In the genomic region with DNA sequence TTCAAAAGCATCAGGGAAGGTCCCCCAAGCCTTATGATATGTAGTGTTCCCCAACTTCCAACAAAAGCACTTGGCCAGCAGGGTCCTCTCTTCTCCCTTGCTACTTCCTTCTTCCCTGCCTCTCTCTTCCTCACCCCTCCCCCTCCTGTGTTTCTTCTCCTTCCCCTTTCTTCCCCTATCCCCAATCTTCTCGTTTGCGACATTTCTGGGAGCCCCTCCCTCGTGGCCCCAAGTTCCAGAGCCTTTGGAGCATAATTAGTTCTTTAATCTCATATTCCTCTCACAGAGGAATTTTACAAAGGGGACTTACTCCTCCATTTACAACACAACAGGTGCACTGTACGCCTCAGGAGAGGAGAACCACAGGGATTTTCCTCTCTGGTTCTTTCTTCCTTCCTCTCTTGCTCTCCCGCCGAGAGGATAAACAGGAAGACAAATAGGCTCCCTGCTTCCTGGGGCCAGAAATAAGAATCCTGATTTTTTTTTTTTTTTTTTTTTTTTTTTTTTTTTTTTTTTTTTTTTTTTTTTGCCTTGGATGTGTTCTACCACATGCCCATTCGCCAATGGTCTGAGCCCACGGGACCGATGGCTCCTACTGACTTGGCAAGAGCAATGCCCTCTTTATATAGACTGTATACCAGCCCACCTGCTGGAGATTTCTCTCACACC, we compare ENCODE assay signal across 9 mouse cellular contexts.
A peak's percentile ranks its signal among the peaks of the same experiment; 100 is the strongest.
DNase-seq lines count a peak whose midpoint lies in the region; ATAC-seq and TF ChIP-seq lines count a peak whose summit lies in the region.
"Had no signal": no experiment of that assay in that cellular context is flagged by ENCODE, and none has a peak within 500 bp of the region (broad histone marks: within the 10 kb centered on the region; RNA-seq: fewer than 3 reads in every experiment).

No protein-coding gene starts in this region.

- 0 out of 2 replicates have a peak overlapping the region, but pooled peaks have one; percentile 25 for H3K9ac ChIP-seq in kidney, embryonic 16.5 days (replicated peaks; ENCODE audit: low read length)
- no peak overlapping the region for H3K9ac ChIP-seq in heart, postnatal 0 days (replicated peaks; ENCODE audit: low read depth, low read length)
- no peak overlapping the region for H3K9ac ChIP-seq in lung, embryonic 14.5 days

- peaks cover 5% of the 10 kb centered on the region; the same call in 1 of the 2 replicates for H3K4me1 ChIP-seq in kidney, embryonic 16.5 days (ENCODE audit: insufficient read depth, low read length)
- H3K4me1 ChIP-seq in kidney, adult 2 months (ENCODE audit: control insufficient read depth, insufficient read depth, low read length) = no peaks in the 10 kb centered on the region
- peaks cover 10% of the 10 kb centered on the region; the same call in 1 of the 2 replicates for H3K4me1 ChIP-seq in heart, postnatal 0 days (ENCODE audit: control insufficient read depth, insufficient read depth)
- H3K4me1 ChIP-seq in lung, embryonic 14.5 days (ENCODE audit: insufficient read depth) = 0 out of 2 replicates have a peak, but pooled peaks cover 4% of the 10 kb centered on the region
- no peaks in the 10 kb centered on the region; the same call in 1 of the 2 replicates for H3K4me1 ChIP-seq in small intestine, adult 2 months (ENCODE audit: control insufficient read depth, insufficient read depth, insufficient read length, low read length)

- WGBS in kidney, embryonic 16.5 days = 23% methylated on average over 9 of the region's 9 CpGs
- WGBS in kidney, adult 2 months = 33% methylated on average over 9 of the region's 9 CpGs
- 15% methylated on average over 9 of the region's 9 CpGs for WGBS in heart, postnatal 0 days
- 15% methylated on average over 9 of the region's 9 CpGs for WGBS in lung, embryonic 14.5 days
- WGBS in small intestine, adult 2 months = 29% methylated on average over 9 of the region's 9 CpGs

- TF ChIP-seq POLR2A in kidney, adult 2 months (IDR thresholded peaks at IDR 0.05; ENCODE audit: low read depth, low read length) = no peak
- TF ChIP-seq POLR2A in small intestine, adult 2 months (IDR thresholded peaks at IDR 0.05; ENCODE audit: low read depth, low read length) = no peak

- no peaks in the 10 kb centered on the region for H3K36me3 ChIP-seq in kidney, embryonic 16.5 days (ENCODE audit: insufficient read depth, low read length)
- H3K36me3 ChIP-seq in kidney, adult 2 months (ENCODE audit: control insufficient read depth, insufficient read depth, low read length) = no peaks in the 10 kb centered on the region
- H3K36me3 ChIP-seq in heart, postnatal 0 days (replicated peaks; ENCODE audit: control insufficient read depth, insufficient read depth, low read length) = no peaks in the 10 kb centered on the region
- H3K36me3 ChIP-seq in lung, embryonic 14.5 days (ENCODE audit: insufficient read depth) = no peaks in the 10 kb centered on the region
- H3K36me3 ChIP-seq in small intestine, adult 2 months (ENCODE audit: control insufficient read depth, insufficient read depth, low read length) = no peaks in the 10 kb centered on the region
- H3K36me3 ChIP-seq: G1E had no signal

- TF ChIP-seq EP300 in heart, postnatal 0 days (IDR thresholded peaks at IDR 0.05; ENCODE audit: low read depth) = no peak

- H3K4me3 ChIP-seq in kidney, embryonic 16.5 days (ENCODE audit: low read length) = peak overlapping the region; percentile 32
- H3K4me3 ChIP-seq in kidney, adult 2 months (ENCODE audit: insufficient read depth, low read depth, low read length) = no peak overlapping the region
- H3K4me3 ChIP-seq in heart, postnatal 0 days (ENCODE audit: low read depth, low read length) = peak overlapping the region; percentile 31
- H3K4me3 ChIP-seq in lung, embryonic 14.5 days (ENCODE audit: low read depth, low read length) = peak overlapping the region; percentile 14; the same call in 1 of the 2 replicates
- H3K4me3 ChIP-seq in small intestine, adult 2 months (ENCODE audit: low read depth, low read length) = peak overlapping the region; percentile 66

- no peak for TF ChIP-seq CTCF in kidney, adult 2 months (conservative IDR thresholded peaks at IDR 0.05; ENCODE audit: insufficient read depth, insufficient read length, low read depth, low read length)
- no peak for TF ChIP-seq CTCF in heart, postnatal 0 days (IDR thresholded peaks at IDR 0.05; ENCODE audit: low read depth)
- TF ChIP-seq CTCF in lung, embryonic 14.5 days (IDR thresholded peaks at IDR 0.05; ENCODE audit: low read depth) = no peak
- TF ChIP-seq CTCF in small intestine, adult 2 months (IDR thresholded peaks at IDR 0.05; ENCODE audit: extremely low read depth, insufficient read length, insufficient replicate concordance, low read depth, low read length) = no peak

- no peak for ATAC-seq in kidney, embryonic 16.5 days (ENCODE audit: low FRiP score, low TSS enrichment)
- no peak for ATAC-seq in heart, postnatal 0 days (ENCODE audit: insufficient read depth, low read depth)
- no peak for ATAC-seq in lung, embryonic 14.5 days (ENCODE audit: insufficient read depth)

- H3K27ac ChIP-seq in kidney, embryonic 16.5 days (ENCODE audit: low read length) = no peak overlapping the region
- H3K27ac ChIP-seq in kidney, adult 2 months (ENCODE audit: insufficient read depth, low read depth, low read length) = no peak overlapping the region
- H3K27ac ChIP-seq in heart, postnatal 0 days (ENCODE audit: low read depth) = no peak overlapping the region
- no peak overlapping the region for H3K27ac ChIP-seq in lung, embryonic 14.5 days (ENCODE audit: low read depth)
- H3K27ac ChIP-seq in small intestine, adult 2 months (ENCODE audit: insufficient read depth, low read depth, low read length) = no peak overlapping the region

- H3K27me3 ChIP-seq in kidney, embryonic 16.5 days (ENCODE audit: insufficient read depth, low read length) = peaks cover 3% of the 10 kb centered on the region; the same call in 1 of the 2 replicates
- no peaks in the 10 kb centered on the region for H3K27me3 ChIP-seq in kidney, adult 2 months (replicated peaks; ENCODE audit: control insufficient read depth, insufficient read depth, low read length)
- 0 out of 2 replicates have a peak, but pooled peaks cover 12% of the 10 kb centered on the region for H3K27me3 ChIP-seq in heart, postnatal 0 days (ENCODE audit: control insufficient read depth, insufficient read depth, low read length)
- peaks cover 5% of the 10 kb centered on the region; the same call in 1 of the 2 replicates for H3K27me3 ChIP-seq in lung, embryonic 14.5 days (ENCODE audit: insufficient read depth, low read length)
- no peaks in the 10 kb centered on the region for H3K27me3 ChIP-seq in small intestine, adult 2 months (ENCODE audit: control insufficient read depth, insufficient read depth, low read length)

- no peaks in the 10 kb centered on the region for H3K9me3 ChIP-seq in kidney, embryonic 16.5 days (ENCODE audit: low read length)
- H3K9me3 ChIP-seq in heart, postnatal 0 days (replicated peaks; ENCODE audit: control insufficient read depth, low read length) = no peaks in the 10 kb centered on the region
- no peaks in the 10 kb centered on the region for H3K9me3 ChIP-seq in lung, embryonic 14.5 days (ENCODE audit: low read depth, low read length)

- peak overlapping the region; percentile 47 for H3K4me2 ChIP-seq in kidney, embryonic 16.5 days (replicated peaks; ENCODE audit: low read depth, low read length)
- peak overlapping the region; percentile 56 for H3K4me2 ChIP-seq in heart, postnatal 0 days (ENCODE audit: low read depth, low read length)
- peak overlapping the region; percentile 56 for H3K4me2 ChIP-seq in lung, embryonic 14.5 days

- DNase-seq in kidney, adult 2 months = no peak
- no peak for DNase-seq in heart, postnatal 0 days (ENCODE audit: low spot score)
- no peak for DNase-seq in lung, embryonic 14.5 days
- no peak for DNase-seq in yolk sac, embryonic 10.5 days (ENCODE audit: low spot score)
- no peak for DNase-seq in urinary bladder, postnatal 25 days (ENCODE audit: low spot score)
- DNase-seq in gastrocnemius, postnatal 4 days (ENCODE audit: low spot score in 2 of 2) = no peak
